Mouse (Mus musculus) neural tube, embryonic 11.5 days (tissue): ENCODE measurements around the gene Ryr2. TPM values are rescaled to one million over a fixed set of nuclear protein-coding genes. Genes with fewer than 3 reads are reported as not detected.

Experiments
- ATAC-seq: fragments of 200-750 bp; cut with Nextera tagmentation; 2 replicates; pipeline ENCODE4 v1.8.0; 2017; ENCODE audit warnings: moderate number of reproducible peaks, mild to moderate bottlenecking, moderate TSS enrichment, moderate library complexity; ENCODE audit not compliant: insufficient read depth, low FRiP score, low TSS enrichment
- DNase-seq: peaks from one replicate; pipeline ENCODE4 v3.0.0-alpha.2; 2015; ENCODE audit warnings: low spot score
- H3K27ac ChIP-seq: fragments of 300-500 bp; sonication (generic); 2 replicates; pipeline ENCODE4 v1.5.1; 2014; ENCODE audit warnings: low read depth, mild to moderate bottlenecking, low read length
- H3K27me3 ChIP-seq: fragments of 300-500 bp; sonication (generic); 2 replicates; pipeline ENCODE4 v1.6.1; 2014; ENCODE audit warnings: mild to moderate bottlenecking, low read length, mixed read lengths; ENCODE audit not compliant: control insufficient read depth, insufficient read depth
- H3K36me3 ChIP-seq: fragments of 300-500 bp; sonication (generic); 2 replicates; pipeline ENCODE4 v1.6.1; 2014; ENCODE audit warnings: mild to moderate bottlenecking, low read length, moderate library complexity, mixed read lengths; ENCODE audit not compliant: control insufficient read depth, insufficient read depth
- H3K4me1 ChIP-seq: fragments of 300-500 bp; sonication (generic); 2 replicates; pipeline ENCODE4 v1.6.1; 2014; ENCODE audit warnings: low read length, mixed read lengths; ENCODE audit not compliant: control insufficient read depth, insufficient read depth
- H3K4me2 ChIP-seq: fragments of 300-500 bp; sonication (generic); 2 replicates; pipeline ENCODE4 v1.6.1; 2014; ENCODE audit warnings: low read depth, mild to moderate bottlenecking, moderate library complexity
- H3K4me3 ChIP-seq: fragments of 300-500 bp; sonication (generic); 2 replicates; pipeline ENCODE4 v1.5.1; 2014; ENCODE audit warnings: low read depth, low read length
- H3K9ac ChIP-seq: fragments of 300-500 bp; sonication (generic); 2 replicates; pipeline ENCODE4 v1.6.1; 2014; ENCODE audit warnings: mild to moderate bottlenecking, low read length
- H3K9me3 ChIP-seq: fragments of 300-500 bp; sonication (generic); 2 replicates; pipeline ENCODE4 v1.6.1; 2016; ENCODE audit warnings: low read length; ENCODE audit not compliant: control insufficient read depth
- WGBS: fragments of 180-500 bp; shearing (Covaris S2); extraction: QIAGEN DNeasy Blood & Tissue Kit; methylation state at CpG from one replicate; pipeline ENCODE4 v1.1.7; 2014; 5-methylcytosine and 5-hydroxymethylcytosine counted together
- polyA plus RNA-seq: library from polyadenylated mRNA; unstranded; fragments of >200 nt; fragmentation: Nextera tagmentation; extraction: Ambion mirVana; gene quantifications from 2 replicates; pipeline ENCODE4 v1.2.1, GENCODE M21; 2014

Gene Ryr2
- polyA plus RNA-seq, 1 experiment from 2014 or later, result 0.34 TPM

GRCm38 (mm10) chr13:12104318-12104717 lies 2.4 kb downstream of the Ryr2 start:
- Histone ChIP-seq H3K36me3 (no peaks in the 10 kb centered on the region), H3K9me3 (no peaks in the 10 kb centered on the region), H3K4me3 (no peak overlapping the region), H3K27ac (no peak overlapping the region), H3K4me2 (no peak overlapping the region), H3K9ac (no peak overlapping the region), H3K27me3 (peaks cover 25% of the 10 kb centered on the region), H3K4me1 (0 out of 2 replicates have a peak, but pooled peaks cover 3% of the 10 kb centered on the region)
- DNase-seq (no peak), ATAC-seq (no peak)
- 73% methylated on average over 1 of the region's 1 CpGs for WGBS

GRCm38 (mm10) chr13:12103017-12103416 lies 3.7 kb downstream of the Ryr2 start:
- Histone ChIP-seq H3K4me2 (no peak overlapping the region), H3K4me3 (no peak overlapping the region), H3K27me3 (peaks cover 25% of the 10 kb centered on the region), H3K9me3 (no peaks in the 10 kb centered on the region), H3K4me1 (0 out of 2 replicates have a peak, but pooled peaks cover 3% of the 10 kb centered on the region), H3K27ac (no peak overlapping the region), H3K9ac (no peak overlapping the region), H3K36me3 (no peaks in the 10 kb centered on the region)
- ATAC-seq, result no peak
- 48% methylated on average over 3 of the region's 3 CpGs for WGBS
- no peak for DNase-seq

DNA sequence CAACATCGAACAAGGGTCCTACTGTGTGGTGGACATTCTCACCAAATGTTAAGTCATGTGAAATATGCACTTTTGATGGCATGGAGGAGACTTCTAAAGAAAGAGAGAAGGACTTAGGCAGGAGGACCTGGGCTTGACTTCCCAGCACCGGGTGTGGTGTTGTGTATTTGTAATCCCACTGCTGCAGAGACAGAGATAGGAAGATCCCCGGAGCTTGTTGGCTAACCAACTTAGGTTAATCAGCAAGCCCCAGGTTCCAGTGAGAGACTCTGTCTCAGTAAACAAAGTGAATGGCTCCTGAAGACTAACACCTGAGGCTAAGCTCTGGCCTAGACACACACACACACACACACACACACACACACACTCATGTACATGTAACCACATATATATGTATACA lies 7.3 kb downstream of the Ryr2 start:
- 92% methylated on average over 3 of the region's 3 CpGs for WGBS

DNA sequence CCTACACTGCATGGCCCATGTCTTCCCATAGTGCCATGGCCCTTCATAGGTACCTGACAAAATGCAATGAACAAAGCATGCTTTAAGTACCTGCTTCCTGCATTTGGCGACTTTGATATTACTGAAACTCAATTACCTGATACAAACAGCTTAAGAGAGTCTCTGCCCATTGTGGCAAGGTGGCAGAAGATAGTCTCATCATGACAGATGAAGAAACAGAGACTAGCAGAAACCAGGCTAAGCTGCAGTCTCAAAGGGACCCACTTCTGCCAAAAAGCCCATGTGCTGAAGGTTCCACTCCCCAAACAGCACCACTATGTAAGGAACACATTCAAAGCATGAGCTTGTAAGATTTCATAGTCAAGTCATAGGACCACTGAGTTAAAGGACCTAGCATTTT lies 7.8 kb downstream of the Ryr2 start:
- Histone ChIP-seq H3K9me3 (no peaks in the 10 kb centered on the region), H3K27me3 (no peaks in the 10 kb centered on the region), H3K9ac (no peak overlapping the region), H3K36me3 (no peaks in the 10 kb centered on the region), H3K4me3 (no peak overlapping the region), H3K4me2 (no peak overlapping the region), H3K27ac (no peak overlapping the region), H3K4me1 (no peaks in the 10 kb centered on the region)
- 83% methylated on average over 1 of the region's 1 CpGs for WGBS
- ATAC-seq (no peak), DNase-seq (no peak)

More for the DNA sequence above, 7.3 kb downstream of the Ryr2 start:
- no peak overlapping the region for H3K4me2 ChIP-seq
- H3K36me3 ChIP-seq, result no peaks in the 10 kb centered on the region
- H3K9me3 ChIP-seq, result no peaks in the 10 kb centered on the region
- ATAC-seq (no peak), DNase-seq (no peak)
- 0 out of 2 replicates have a peak, but pooled peaks cover under 1% of the 10 kb centered on the region for H3K27me3 ChIP-seq
- H3K4me1 ChIP-seq, result no peaks in the 10 kb centered on the region
- H3K27ac ChIP-seq, result no peak overlapping the region
- H3K4me3 ChIP-seq, result no peak overlapping the region
- H3K9ac ChIP-seq, result no peak overlapping the region

DNA sequence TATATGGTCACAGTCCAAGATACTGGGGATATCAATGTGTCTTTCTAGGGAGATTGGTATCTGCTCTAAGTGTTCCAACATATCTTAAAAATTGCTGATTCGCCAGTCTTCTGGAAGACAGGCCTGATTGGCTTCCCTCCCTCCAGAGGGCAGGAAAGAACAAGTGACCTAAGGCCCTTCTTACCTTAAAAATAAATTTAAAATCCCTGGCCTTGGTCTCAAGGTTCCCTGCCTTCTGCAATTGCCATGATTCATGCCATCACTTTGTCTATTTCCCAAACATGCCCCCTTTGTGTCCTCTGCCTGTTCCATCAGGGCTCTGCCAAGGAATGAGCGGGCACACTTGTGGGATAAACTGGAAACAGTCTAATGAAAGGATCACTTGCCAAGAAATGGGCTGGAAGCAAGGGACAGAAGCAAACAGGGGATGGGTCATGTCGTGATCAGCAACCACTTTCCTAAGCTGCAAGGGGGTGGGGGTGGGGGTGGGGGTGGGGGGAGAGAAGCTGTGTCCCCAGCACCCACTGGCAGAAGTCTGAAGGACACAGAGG lies 10.3 kb downstream of the Ryr2 start:
- Histone ChIP-seq H3K9me3 (no peaks in the 10 kb centered on the region), H3K36me3 (no peaks in the 10 kb centered on the region), H3K4me1 (no peaks in the 10 kb centered on the region), H3K27me3 (no peaks in the 10 kb centered on the region), H3K4me2 (no peak overlapping the region), H3K27ac (no peak overlapping the region), H3K4me3 (no peak overlapping the region), H3K9ac (no peak overlapping the region)
- WGBS, result 91% methylated on average over 3 of the region's 3 CpGs
- ATAC-seq (no peak), DNase-seq (no peak)

GRCm38 (mm10) chr13:12094569-12094968 lies 12.2 kb downstream of the Ryr2 start:
- 83% methylated on average over 7 of the region's 7 CpGs for WGBS

GRCm38 (mm10) chr13:12093146-12093545 lies 13.6 kb downstream of the Ryr2 start:
- Histone ChIP-seq H3K4me1 (no peaks in the 10 kb centered on the region), H3K27ac (no peak overlapping the region), H3K4me2 (no peak overlapping the region), H3K9ac (no peak overlapping the region), H3K4me3 (no peak overlapping the region), H3K36me3 (no peaks in the 10 kb centered on the region), H3K27me3 (no peaks in the 10 kb centered on the region), H3K9me3 (no peaks in the 10 kb centered on the region)
- ATAC-seq (no peak), DNase-seq (no peak)
- 86% methylated on average over 5 of the region's 5 CpGs for WGBS

More at GRCm38 (mm10) chr13:12094569-12094968, 12.2 kb downstream of the Ryr2 start:
- H3K9ac ChIP-seq, result no peak overlapping the region
- H3K27me3 ChIP-seq, result no peaks in the 10 kb centered on the region
- H3K27ac ChIP-seq, result no peak overlapping the region
- no peak for DNase-seq
- H3K4me1 ChIP-seq, result no peaks in the 10 kb centered on the region
- H3K4me3 ChIP-seq, result no peak overlapping the region
- H3K9me3 ChIP-seq, result no peaks in the 10 kb centered on the region
- no peaks in the 10 kb centered on the region for H3K36me3 ChIP-seq
- no peak for ATAC-seq
- no peak overlapping the region for H3K4me2 ChIP-seq

GRCm38 (mm10) chr13:12092379-12093107 lies 14.2 kb downstream of the Ryr2 start:
- no peak for DNase-seq
- no peak overlapping the region for H3K4me3 ChIP-seq
- H3K9ac ChIP-seq, result no peak overlapping the region
- H3K4me2 ChIP-seq, result no peak overlapping the region
- no peaks in the 10 kb centered on the region for H3K4me1 ChIP-seq
- WGBS, result 90% methylated on average over 11 of the region's 11 CpGs
- H3K36me3 ChIP-seq, result no peaks in the 10 kb centered on the region
- no peak for ATAC-seq
- no peak overlapping the region for H3K27ac ChIP-seq
- H3K9me3 ChIP-seq, result no peaks in the 10 kb centered on the region
- H3K27me3 ChIP-seq, result no peaks in the 10 kb centered on the region

DNA sequence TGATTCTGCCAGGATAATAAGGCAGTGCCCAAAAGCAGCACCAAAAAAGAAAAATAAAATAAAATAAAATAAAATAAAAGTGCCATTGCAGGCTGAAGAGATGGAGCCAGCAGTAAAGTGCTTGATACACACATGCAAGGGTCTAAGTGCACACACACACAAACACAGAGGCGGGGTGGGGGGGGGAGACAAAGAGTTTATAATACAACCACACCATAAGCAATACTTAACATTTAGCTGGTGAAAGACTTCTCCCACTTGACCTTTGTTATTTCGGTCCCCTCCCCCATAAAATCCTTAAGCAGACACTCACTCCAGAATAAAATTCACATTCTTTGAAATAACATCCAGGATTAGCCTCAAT lies 22.7 kb downstream of the Ryr2 start:
- no peak overlapping the region for H3K4me2 ChIP-seq
- ATAC-seq, result no peak
- H3K36me3 ChIP-seq, result no peaks in the 10 kb centered on the region
- no peak for DNase-seq
- no peak overlapping the region for H3K4me3 ChIP-seq
- H3K27ac ChIP-seq, result no peak overlapping the region
- H3K4me1 ChIP-seq, result no peaks in the 10 kb centered on the region
- no peak overlapping the region for H3K9ac ChIP-seq
- WGBS, result 86% methylated on average over 2 of the region's 2 CpGs
- H3K9me3 ChIP-seq, result no peaks in the 10 kb centered on the region
- H3K27me3 ChIP-seq, result no peaks in the 10 kb centered on the region
